Mouse (Mus musculus) monocyte, adult 2 months (primary cell): ENCODE measurements around the gene Mrpl20.

ENCODE experiments used
- DNase-seq, 2 experiments: peaks; one replicate each; pipeline ENCODE4 v3.0.0; 2022; ENCODE audit warnings: low spot score in 2 of 2, low read depth in 1 of 2

Mrpl20 gene

GRCm38 (mm10) chr4:155851951-155852411 is 49.3 kb downstream of the Mrpl20 start:
- DNase-seq: no peak

GRCm38 (mm10) chr4:155853421-155853820 is 50.7 kb downstream of the Mrpl20 start:
- no peak for DNase-seq

GRCm38 (mm10) chr4:155854991-155855390 is 52.3 kb downstream of the Mrpl20 start:
- DNase-seq: no peak

- no peak for DNase-seq
These were observed 53.4 kb downstream of the Mrpl20 start for GRCm38 (mm10) chr4:155856071-155856470.

- DNase-seq: no peak
These were observed 54.2 kb downstream of the Mrpl20 start for GRCm38 (mm10) chr4:155856881-155857280.

GRCm38 (mm10) chr4:155859318-155859717 is 56.6 kb downstream of the Mrpl20 start:
- no peak for DNase-seq
